Mouse (Mus musculus): ENCODE data around the gene Serpinb8. TPM values are rescaled to one million over a fixed set of nuclear protein-coding genes. Genes with fewer than 3 reads are reported as not detected.

Gene Serpinb8
- polyA plus RNA-seq, 1 experiment from 2014 or later, result 0.49 TPM

DNA sequence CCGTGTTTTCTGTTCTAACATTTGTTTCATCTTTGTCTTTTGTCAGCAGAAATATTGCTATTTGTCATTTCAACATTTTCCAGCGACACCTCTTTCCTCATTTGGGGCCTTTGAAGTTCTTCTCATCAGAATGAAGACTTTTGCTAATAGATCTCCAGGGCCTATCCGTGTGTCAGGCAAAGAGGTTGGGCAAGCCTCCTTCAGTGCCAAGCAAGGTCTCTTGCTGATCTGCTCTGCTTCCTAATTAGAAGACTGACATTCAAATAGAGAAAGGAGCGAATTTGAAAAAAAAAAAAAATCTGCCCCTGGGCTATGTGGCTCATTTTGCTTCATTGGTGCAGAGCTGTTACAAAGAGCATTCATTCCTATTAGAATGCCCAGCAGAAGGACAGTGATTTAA, 32.2 kb downstream of the Serpinb8 start:
- H3K27me3 ChIP-seq (ENCODE audit: control insufficient read depth, insufficient read depth, low read length), result no peaks in the 10 kb centered on the region
- WGBS, result 76% methylated on average over 4 of the region's 4 CpGs
- H3K4me1 ChIP-seq (ENCODE audit: control insufficient read depth, insufficient read depth, low read length), result no peaks in the 10 kb centered on the region
- no peak overlapping the region for H3K9ac ChIP-seq (ENCODE audit: low read depth, low read length)
- no peaks in the 10 kb centered on the region for H3K36me3 ChIP-seq (ENCODE audit: control insufficient read depth, insufficient read depth, low read length)
- no peak overlapping the region for H3K27ac ChIP-seq (ENCODE audit: low read depth, low read length)
- ATAC-seq (ENCODE audit: low FRiP score, low TSS enrichment), result no peak
- H3K4me2 ChIP-seq (replicated peaks; ENCODE audit: low read depth, low read length), result no peak overlapping the region
- no peaks in the 10 kb centered on the region for H3K9me3 ChIP-seq (ENCODE audit: control insufficient read depth, low read length)
- H3K4me3 ChIP-seq (ENCODE audit: low read length), result no peak overlapping the region

DNA sequence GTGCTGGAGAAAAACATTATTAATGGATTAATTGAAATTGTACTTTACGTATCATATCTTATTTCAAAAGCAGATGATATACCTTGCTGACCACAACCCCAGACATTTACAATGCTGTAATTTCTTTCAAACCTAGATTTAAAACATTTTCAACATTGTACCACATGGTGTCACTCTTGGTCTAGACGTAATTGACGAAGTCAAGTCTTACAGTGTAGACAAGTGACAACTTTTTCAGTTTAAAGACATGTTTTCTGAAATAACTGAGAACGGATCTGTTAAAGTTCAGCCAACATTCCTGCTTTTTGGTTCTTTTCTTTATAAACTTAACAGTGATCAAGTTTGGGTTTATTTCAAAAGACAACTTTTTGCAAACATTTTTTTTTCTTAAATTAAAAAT, 46.1 kb downstream of the Serpinb8 start:
- H3K9ac ChIP-seq (ENCODE audit: low read depth, low read length), result no peak overlapping the region
- WGBS, result 37% methylated on average over 4 of the region's 4 CpGs

DNA sequence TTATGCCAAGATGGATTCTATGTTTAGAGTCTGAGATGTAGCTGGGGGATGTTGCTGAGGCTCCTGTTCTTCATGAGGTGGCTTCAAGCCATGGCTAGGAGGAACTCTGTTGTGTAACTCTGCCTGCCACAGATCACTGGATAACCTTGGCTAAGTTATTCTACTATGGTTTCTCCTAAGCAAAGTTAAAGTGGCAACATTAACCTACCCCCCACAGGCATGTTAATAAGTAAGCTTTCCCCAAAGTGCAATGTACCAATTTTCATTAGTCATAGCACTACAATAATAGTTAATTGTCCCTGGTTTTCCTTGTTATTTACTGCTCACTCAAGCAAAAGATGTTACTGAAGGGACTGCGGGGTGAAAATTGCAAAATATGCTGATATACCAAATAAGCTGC, 48.2 kb downstream of the Serpinb8 start:
- H3K27me3 ChIP-seq (ENCODE audit: control insufficient read depth, insufficient read depth, low read length), result no peaks in the 10 kb centered on the region
- H3K27ac ChIP-seq (ENCODE audit: low read depth, low read length), result no peak overlapping the region
- no peak overlapping the region for H3K4me3 ChIP-seq (ENCODE audit: low read length)
- 92% methylated on average over 1 of the region's 1 CpGs for WGBS
- no peak for ATAC-seq (ENCODE audit: low FRiP score, low TSS enrichment)
- H3K4me1 ChIP-seq (ENCODE audit: control insufficient read depth, insufficient read depth, low read length), result no peaks in the 10 kb centered on the region
- no peak overlapping the region for H3K9ac ChIP-seq (ENCODE audit: low read depth, low read length)
- no peaks in the 10 kb centered on the region for H3K9me3 ChIP-seq (ENCODE audit: control insufficient read depth, low read length)
- H3K36me3 ChIP-seq (ENCODE audit: control insufficient read depth, insufficient read depth, low read length), result no peaks in the 10 kb centered on the region
- no peak overlapping the region for H3K4me2 ChIP-seq (replicated peaks; ENCODE audit: low read depth, low read length)

More for the DNA sequence above, 46.1 kb downstream of the Serpinb8 start:
- H3K9me3 ChIP-seq (ENCODE audit: control insufficient read depth, low read length), result no peaks in the 10 kb centered on the region
- no peaks in the 10 kb centered on the region for H3K4me1 ChIP-seq (ENCODE audit: control insufficient read depth, insufficient read depth, low read length)
- H3K4me2 ChIP-seq (replicated peaks; ENCODE audit: low read depth, low read length), result no peak overlapping the region
- no peak overlapping the region for H3K27ac ChIP-seq (ENCODE audit: low read depth, low read length)
- ATAC-seq (ENCODE audit: low FRiP score, low TSS enrichment), result peak; percentile 43; the same call in 1 of the 2 replicates
- H3K27me3 ChIP-seq (ENCODE audit: control insufficient read depth, insufficient read depth, low read length), result no peaks in the 10 kb centered on the region
- H3K4me3 ChIP-seq (ENCODE audit: low read length), result no peak overlapping the region
- no peaks in the 10 kb centered on the region for H3K36me3 ChIP-seq (ENCODE audit: control insufficient read depth, insufficient read depth, low read length)

DNA sequence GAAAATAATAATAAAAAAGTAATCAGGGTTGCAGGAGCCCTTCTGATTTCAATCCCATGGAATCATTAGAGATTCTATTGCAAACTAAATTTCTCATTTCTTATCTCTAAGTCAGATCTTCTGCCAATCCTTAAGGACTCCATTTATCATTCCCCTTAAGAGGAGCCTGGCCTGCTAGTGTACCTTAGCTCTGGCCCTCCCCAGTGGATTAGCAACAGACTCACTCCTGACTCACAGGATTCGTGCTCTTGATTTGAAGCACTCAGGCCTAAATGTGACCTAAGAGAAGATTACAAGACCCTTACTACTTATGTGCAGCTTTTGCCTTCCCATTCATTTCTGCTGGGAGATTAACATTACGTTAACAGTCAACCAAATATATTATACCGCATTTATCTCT, 48.7 kb downstream of the Serpinb8 start:
- H3K36me3 ChIP-seq (ENCODE audit: control insufficient read depth, insufficient read depth, low read length), result no peaks in the 10 kb centered on the region
- 82% methylated on average over 3 of the region's 3 CpGs for whole genome bisulfite sequencing
- no peak for ATAC-seq (ENCODE audit: low FRiP score, low TSS enrichment)
- H3K4me2 ChIP-seq (replicated peaks; ENCODE audit: low read depth, low read length), result no peak overlapping the region
- no peak overlapping the region for H3K27ac ChIP-seq (ENCODE audit: low read depth, low read length)
- H3K27me3 ChIP-seq (ENCODE audit: control insufficient read depth, insufficient read depth, low read length), result no peaks in the 10 kb centered on the region
- no peaks in the 10 kb centered on the region for H3K4me1 ChIP-seq (ENCODE audit: control insufficient read depth, insufficient read depth, low read length)
- no peak overlapping the region for H3K4me3 ChIP-seq (ENCODE audit: low read length)
- H3K9me3 ChIP-seq (ENCODE audit: control insufficient read depth, low read length), result no peaks in the 10 kb centered on the region
- no peak overlapping the region for H3K9ac ChIP-seq (ENCODE audit: low read depth, low read length)

DNA sequence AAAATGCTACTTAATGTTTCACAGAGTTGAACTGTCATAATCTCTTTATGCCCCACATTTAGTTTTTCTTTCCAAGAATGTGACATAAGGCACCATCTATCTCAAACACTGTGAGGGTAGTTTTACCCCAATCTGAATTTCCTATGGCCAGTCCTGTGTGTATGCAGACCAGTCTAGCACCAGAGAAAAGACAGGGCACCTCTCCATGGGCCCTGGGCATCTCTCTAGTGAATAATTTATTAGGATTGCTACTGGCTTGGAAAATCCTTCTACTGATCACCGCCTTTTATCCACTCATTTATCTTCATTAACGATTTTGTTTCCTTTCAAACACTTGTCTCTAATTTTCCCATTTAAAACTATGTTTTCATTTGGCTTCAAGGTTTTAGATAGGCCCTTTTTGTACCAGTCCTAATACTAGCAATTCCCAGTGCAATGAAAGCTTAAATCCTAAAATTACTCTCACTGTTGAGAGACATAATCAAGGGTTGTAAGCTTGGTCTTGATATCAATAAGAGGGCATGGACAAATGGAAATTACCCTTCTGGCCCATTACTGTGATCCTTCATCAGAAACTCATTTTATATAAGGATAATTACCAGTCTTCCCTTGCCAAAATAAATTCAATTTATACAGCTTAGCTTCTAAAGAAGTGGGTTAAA, 52.8 kb downstream of the Serpinb8 start:
- no peaks in the 10 kb centered on the region for H3K4me1 ChIP-seq (ENCODE audit: control insufficient read depth, insufficient read depth, low read length)
- H3K36me3 ChIP-seq (ENCODE audit: control insufficient read depth, insufficient read depth, low read length), result no peaks in the 10 kb centered on the region
- H3K27me3 ChIP-seq (ENCODE audit: control insufficient read depth, insufficient read depth, low read length), result no peaks in the 10 kb centered on the region
- H3K27ac ChIP-seq (ENCODE audit: low read depth, low read length), result no peak overlapping the region
- H3K4me3 ChIP-seq (ENCODE audit: low read length), result no peak overlapping the region
- WGBS, result 69% methylated on average over 2 of the region's 2 CpGs
- no peak overlapping the region for H3K4me2 ChIP-seq (replicated peaks; ENCODE audit: low read depth, low read length)
- ATAC-seq (ENCODE audit: low FRiP score, low TSS enrichment), result no peak
- no peak overlapping the region for H3K9ac ChIP-seq (ENCODE audit: low read depth, low read length)
- H3K9me3 ChIP-seq (ENCODE audit: control insufficient read depth, low read length), result no peaks in the 10 kb centered on the region

DNA sequence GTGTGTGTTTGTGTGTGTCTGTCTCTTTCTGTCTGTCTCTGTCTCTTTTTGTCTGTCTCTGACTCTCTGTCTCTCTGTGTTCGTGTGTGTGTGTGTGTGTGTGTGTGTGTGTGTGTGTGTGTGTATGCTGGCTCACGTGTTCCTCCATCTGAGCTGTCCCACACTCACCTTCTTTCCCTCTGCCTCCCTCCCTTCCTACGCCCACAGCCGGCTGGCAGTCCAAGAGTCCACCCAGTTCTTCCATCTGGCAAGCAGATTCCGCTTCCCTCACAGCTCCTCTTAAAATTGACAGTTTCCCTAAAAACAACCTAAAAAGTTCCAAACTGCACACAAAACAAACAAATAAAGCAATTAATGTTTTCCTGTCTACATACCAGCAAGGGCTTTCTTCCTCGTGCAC, 55.3 kb downstream of the Serpinb8 start:
- ATAC-seq (ENCODE audit: low FRiP score, low TSS enrichment), result no peak
- Histone ChIP-seq H3K4me2 (replicated peaks; ENCODE audit: low read depth, low read length) (no peak overlapping the region), H3K27ac (ENCODE audit: low read depth, low read length) (no peak overlapping the region), H3K4me1 (ENCODE audit: control insufficient read depth, insufficient read depth, low read length) (no peaks in the 10 kb centered on the region), H3K9ac (ENCODE audit: low read depth, low read length) (no peak overlapping the region), H3K36me3 (ENCODE audit: control insufficient read depth, insufficient read depth, low read length) (no peaks in the 10 kb centered on the region), H3K9me3 (ENCODE audit: control insufficient read depth, low read length) (no peaks in the 10 kb centered on the region), H3K27me3 (ENCODE audit: control insufficient read depth, insufficient read depth, low read length) (no peaks in the 10 kb centered on the region), H3K4me3 (ENCODE audit: low read length) (no peak overlapping the region)
- 57% methylated on average over 6 of the region's 6 CpGs for WGBS

DNA sequence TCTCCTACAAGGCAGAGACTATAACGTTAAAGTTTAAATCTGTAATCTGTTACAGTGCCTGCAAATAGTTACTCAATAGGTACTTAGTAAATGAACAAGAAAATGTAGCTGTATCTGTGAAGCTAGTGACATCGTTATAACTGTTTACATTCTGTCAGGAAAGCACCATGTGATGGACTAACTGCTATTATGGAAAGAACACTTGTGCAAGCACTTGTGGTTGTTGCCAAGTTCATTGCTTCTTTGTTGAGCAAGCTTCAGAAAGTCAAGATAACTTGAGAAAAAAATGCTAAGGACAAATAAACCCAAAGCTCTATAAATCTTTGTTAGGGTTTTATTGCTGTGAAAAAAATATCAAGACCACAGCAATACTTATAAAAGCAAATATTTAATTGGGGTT, 67.9 kb downstream of the Serpinb8 start:
- 83% methylated on average over 2 of the region's 2 CpGs for WGBS
- Histone ChIP-seq H3K36me3 (ENCODE audit: control insufficient read depth, insufficient read depth, low read length) (no peaks in the 10 kb centered on the region), H3K4me2 (replicated peaks; ENCODE audit: low read depth, low read length) (no peak overlapping the region), H3K9ac (ENCODE audit: low read depth, low read length) (no peak overlapping the region), H3K4me3 (ENCODE audit: low read length) (no peak overlapping the region), H3K4me1 (ENCODE audit: control insufficient read depth, insufficient read depth, low read length) (no peaks in the 10 kb centered on the region), H3K27ac (ENCODE audit: low read depth, low read length) (no peak overlapping the region), H3K9me3 (ENCODE audit: control insufficient read depth, low read length) (no peaks in the 10 kb centered on the region), H3K27me3 (ENCODE audit: control insufficient read depth, insufficient read depth, low read length) (no peaks in the 10 kb centered on the region)
- ATAC-seq (ENCODE audit: low FRiP score, low TSS enrichment), result no peak

Other genes with a start within 250 kb of the Serpinb8 start
- gene Serpinb11, start 228.8 kb upstream of the Serpinb8 start, polyA plus RNA-seq (2014; fragmentation: Nextera tagmentation; extraction: Ambion mirVana), result not detected in 2 replicates
- not detected in 2 replicates for gene Serpinb7, start 190.4 kb upstream of the Serpinb8 start, polyA plus RNA-seq (2014; fragmentation: Nextera tagmentation; extraction: Ambion mirVana)
- 0.14 and 0.19 TPM in 2 replicates for gene Serpinb2, start 78.6 kb upstream of the Serpinb8 start, polyA plus RNA-seq (2014; fragmentation: Nextera tagmentation; extraction: Ambion mirVana)

Measured in kidney, embryonic 14.5 days (tissue).